Mouse (Mus musculus) left cerebral cortex, adult 2 months (tissue): ENCODE data around the gene Mettl26. TPM values are rescaled to one million over a fixed set of nuclear protein-coding genes. Genes with fewer than 3 reads are reported as not detected.
A peak's percentile ranks its signal among the peaks of the same experiment; 100 is the strongest.

ENCODE experiments used
- DNase-seq, 2 experiments: peaks; one replicate each; pipeline ENCODE4 v3.0.0; 2021 to 2022; ENCODE audit warnings: low spot score in 2 of 2, mixed read lengths in 1 of 2; ENCODE audit errors: extremely low spot score in 1 of 2
- H3K27ac ChIP-seq: fragments of 200-600 bp; 2 replicates; pipeline ENCODE4 v1.8.1; 2022
- H3K4me3 ChIP-seq: fragments of 200-600 bp; 2 replicates; pipeline ENCODE4 v1.8.1; 2022
- CTCF ChIP-seq: fragments of 200-600 bp; IDR thresholded peaks from 2 replicates; pipeline ENCODE4 v1.8.1; 2022; ENCODE audit warnings: antibody characterized with exemption, mild to moderate bottlenecking, moderate library complexity
- intact Hi-C: fragments of 180-260 bp; cut with DNase I; formaldehyde crosslinking; loops from one replicate; pipeline ENCODE4 v1.15.1; 2025
- total RNA-seq, 2 experiments: library from RNA; stranded (reverse); gene quantifications; 2 replicates each; pipeline ENCODE4 v1.2.3; 2021

Mettl26 gene
- total RNA-seq, 2 experiments from 2014 or later, result 37.8 to 38.1 TPM

DNA sequence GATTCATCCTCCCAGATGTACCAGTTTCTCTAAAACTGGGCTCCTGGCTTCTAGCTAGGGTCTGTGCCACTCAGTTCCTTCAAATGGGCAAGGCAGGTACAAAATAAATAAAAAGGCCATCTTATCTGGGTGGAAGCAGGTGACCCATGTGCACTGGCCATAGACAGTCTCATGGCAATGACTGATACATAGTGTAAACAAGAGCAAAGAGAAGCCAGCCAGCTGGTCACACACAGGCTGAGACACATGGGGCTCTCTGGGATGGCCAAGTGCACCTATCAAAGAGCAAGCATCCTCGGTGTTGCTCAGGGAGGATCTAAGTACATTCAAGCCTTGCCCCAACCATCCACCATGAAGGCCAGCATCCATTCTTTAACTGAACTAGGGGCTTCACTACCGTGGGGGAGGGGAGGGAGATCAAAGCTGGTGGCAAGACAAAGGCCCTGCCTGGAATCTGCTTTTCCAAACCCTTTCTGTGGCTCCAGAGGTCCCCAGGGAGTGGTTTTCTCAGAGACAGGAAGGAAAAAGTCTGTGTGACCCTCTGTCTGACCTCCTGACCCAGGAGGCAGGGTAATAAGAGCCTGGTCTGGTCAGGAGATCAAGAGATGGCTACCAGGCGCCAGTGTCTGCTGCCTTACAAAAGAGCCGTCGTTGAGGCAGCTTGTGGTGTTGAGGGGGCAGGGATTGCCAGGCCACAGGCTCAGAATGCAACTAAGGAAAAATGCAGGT is 6.2 kb downstream of the Mettl26 start:
- Histone ChIP-seq H3K4me3 (no peak overlapping the region), H3K27ac (no peak overlapping the region)
- no peak for TF ChIP-seq CTCF
- intact Hi-C loops, result no loop called here
- no peak for DNase-seq

DNA sequence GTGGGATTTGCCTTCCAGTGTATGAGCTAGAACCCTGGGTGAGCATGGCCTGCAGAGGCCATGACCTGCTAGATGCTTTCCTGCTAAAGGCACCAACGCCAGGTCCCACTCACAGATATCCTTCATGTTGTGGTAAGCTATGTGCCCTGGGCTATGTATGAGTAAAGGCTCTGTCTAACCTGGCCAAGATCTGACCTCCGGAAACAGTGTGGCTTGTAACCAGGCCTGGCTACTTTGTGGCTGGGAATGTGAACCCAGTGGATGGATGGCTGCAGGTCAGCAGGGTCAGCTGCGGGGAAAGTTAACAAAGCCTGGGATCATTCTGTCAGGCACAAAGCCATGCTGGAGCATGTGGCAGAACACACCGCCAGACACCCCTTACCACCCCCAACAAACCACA is 6.8 kb downstream of the Mettl26 start:
- no peak overlapping the region for H3K4me3 ChIP-seq
- H3K27ac ChIP-seq, result no peak overlapping the region
- intact Hi-C loops, result no loop called here
- DNase-seq, result no peak
- no peak for TF ChIP-seq CTCF

- no peak; the same call in none of the 2 replicates for TF ChIP-seq CTCF
- H3K27ac ChIP-seq, result no peak overlapping the region
- DNase-seq, result no peak
- intact Hi-C loops, result no loop called here
- H3K4me3 ChIP-seq, result no peak overlapping the region
Measured at GRCm38 (mm10) chr17:25882306-25882705, 7.4 kb downstream of the Mettl26 start.

- no peak for DNase-seq
- Histone ChIP-seq H3K27ac (no peak overlapping the region), H3K4me3 (no peak overlapping the region)
- TF ChIP-seq CTCF, result no peak
- intact Hi-C loops, result no loop called here
Measured at GRCm38 (mm10) chr17:25883268-25883667, 8.4 kb downstream of the Mettl26 start.

- Histone ChIP-seq H3K4me3 (no peak overlapping the region), H3K27ac (no peak overlapping the region)
- intact Hi-C loops, result no loop called here
- DNase-seq, result no peak
- TF ChIP-seq CTCF, result peak; percentile 31
Measured at GRCm38 (mm10) chr17:25883824-25884223, 8.9 kb downstream of the Mettl26 start.

DNA sequence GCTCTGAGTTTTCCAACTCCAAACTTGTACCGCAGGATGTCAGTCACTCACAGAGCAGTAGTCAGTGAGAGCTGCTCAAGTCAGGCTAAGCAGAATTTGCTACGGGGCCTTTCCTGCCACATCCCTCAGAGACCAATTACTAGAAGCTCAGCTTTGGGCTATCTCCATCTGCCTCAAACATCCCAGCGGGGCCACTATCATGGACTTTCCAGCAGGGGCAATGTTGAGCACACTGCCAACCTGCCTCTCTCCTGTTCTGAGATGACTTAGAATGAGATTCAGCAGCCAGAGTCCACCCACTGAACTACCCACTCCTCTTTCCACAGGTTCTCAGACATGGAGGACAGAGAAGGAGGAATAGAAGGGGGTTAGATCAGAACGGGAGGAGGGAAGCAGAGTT is 10.8 kb downstream of the Mettl26 start:
- DNase-seq, result no peak
- intact Hi-C loops, result no loop called here
- peak; percentile 66 for TF ChIP-seq CTCF
- Histone ChIP-seq H3K4me3 (no peak overlapping the region), H3K27ac (no peak overlapping the region)

GRCm38 (mm10) chr17:25886806-25887205 is 11.9 kb downstream of the Mettl26 start:
- TF ChIP-seq CTCF, result no peak
- no peak overlapping the region for H3K27ac ChIP-seq
- no peak for DNase-seq
- H3K4me3 ChIP-seq, result no peak overlapping the region
- intact Hi-C loops, result no loop called here

DNA sequence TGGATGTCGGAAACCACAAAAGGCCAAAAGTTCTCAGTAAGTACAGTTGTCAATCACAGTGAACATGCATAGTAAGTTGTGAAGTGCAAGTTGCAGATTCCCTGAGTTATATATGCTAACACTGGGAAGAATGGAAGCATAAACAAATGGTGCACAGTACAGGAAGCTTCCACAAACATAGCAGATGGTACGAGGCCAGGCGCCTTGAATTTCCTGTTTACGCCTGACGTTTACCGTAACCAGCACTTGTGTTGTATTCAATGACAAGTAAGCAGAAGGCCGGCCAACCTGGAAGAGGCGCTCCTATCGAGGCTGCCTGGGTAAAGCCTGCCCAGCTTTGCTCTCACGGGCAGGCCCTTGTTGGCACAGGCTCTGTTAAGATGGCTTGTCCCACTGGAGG is 12.6 kb downstream of the Mettl26 start:
- TF ChIP-seq CTCF, result no peak
- Histone ChIP-seq H3K4me3 (no peak overlapping the region), H3K27ac (no peak overlapping the region)
- DNase-seq, result no peak
- intact Hi-C loops, result no loop called here

- Histone ChIP-seq H3K4me3 (no peak overlapping the region), H3K27ac (peak overlapping the region; percentile 32; the same call in 1 of the 2 replicates)
- no peak for DNase-seq
- intact Hi-C loops, result no loop called here
- TF ChIP-seq CTCF, result no peak
Measured at GRCm38 (mm10) chr17:25888837-25889236, 14.0 kb downstream of the Mettl26 start.

GRCm38 (mm10) chr17:25893975-25894617 is 19.2 kb downstream of the Mettl26 start:
- no peak overlapping the region for H3K4me3 ChIP-seq
- H3K27ac ChIP-seq, result no peak overlapping the region
- peak; percentile 67 to 68 for DNase-seq
- TF ChIP-seq CTCF, result peak; percentile 99
- intact Hi-C loops, result loop anchor here (1.0 to 10.0 kb wide), 3 partner anchors 88 to 201 kb away; partner anchors contain the start of genes Decr2 and Nme4

- no peak for TF ChIP-seq CTCF
- intact Hi-C loops, result loop anchor here (5.0 to 10.0 kb wide), 2 partner anchors 47 to 199 kb away; partner anchors contain the start of genes Decr2, Nhlrc4, Nme4 and Pigq
Measured at GRCm38 (mm10) chr17:25895415-25895814, 20.5 kb downstream of the Mettl26 start.

GRCm38 (mm10) chr17:25895891-25896290 is 21.0 kb downstream of the Mettl26 start:
- H3K27ac ChIP-seq, result peak overlapping the region; percentile 40
- intact Hi-C loops, result loop anchor here (5.0 to 10.0 kb wide), 2 partner anchors 46 to 199 kb away; partner anchors contain the start of genes Decr2, Nhlrc4, Nme4 and Pigq
- no peak for DNase-seq

More at GRCm38 (mm10) chr17:25895415-25895814, 20.5 kb downstream of the Mettl26 start:
- H3K4me3 ChIP-seq, result no peak overlapping the region
- no peak for DNase-seq
- peak overlapping the region; percentile 40; the same call in 1 of the 2 replicates for H3K27ac ChIP-seq

More at GRCm38 (mm10) chr17:25895891-25896290, 21.0 kb downstream of the Mettl26 start:
- TF ChIP-seq CTCF, result no peak
- no peak overlapping the region for H3K4me3 ChIP-seq
